Mouse (Mus musculus): Measurements from ENCODE around the gene Ilvbl. TPM values are rescaled to one million over a fixed set of nuclear protein-coding genes. Genes with fewer than 3 reads are reported as not detected.

Ilvbl gene
- polyA plus RNA-seq, 1 experiment from 2014 or later = 52.4 TPM

DNA sequence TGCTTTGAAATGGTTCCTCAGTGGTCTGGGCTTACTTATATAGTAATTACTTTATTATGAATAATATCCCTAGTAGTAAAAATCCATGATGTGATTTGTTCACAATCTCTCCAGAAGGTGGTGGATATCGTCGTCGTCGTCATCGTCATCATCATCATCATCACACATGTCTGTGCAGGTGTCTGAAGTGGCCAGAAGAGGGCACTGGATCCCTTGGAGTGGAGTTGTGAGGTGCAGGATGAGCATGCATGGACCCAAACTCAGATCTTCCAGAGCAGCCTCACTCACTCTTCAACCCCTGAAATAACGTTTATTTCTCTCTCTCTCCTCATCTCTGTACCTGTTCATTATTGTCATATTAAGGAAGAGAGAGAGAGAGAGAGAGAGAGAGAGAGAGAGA lies 58.2 kb downstream of the Ilvbl start:
- WGBS = 12% methylated on average over 6 of the region's 6 CpGs
- no peak for ATAC-seq (ENCODE audit: extremely low read depth, insufficient number of reproducible peaks, low FRiP score, low TSS enrichment)
- Histone ChIP-seq H3K4me3 (no peak overlapping the region), H3K27me3 (replicated peaks) (no peaks in the 10 kb centered on the region), H3K9me3 (no peaks in the 10 kb centered on the region), H3K4me1 (no peaks in the 10 kb centered on the region), H3K9ac (no peak overlapping the region), H3K36me3 (no peaks in the 10 kb centered on the region), H3K4me2 (no peak overlapping the region), H3K27ac (replicated peaks) (no peak overlapping the region)

Small RNAs within 50 kb of the gene (microRNA-seq; reads per million reads assigned to microRNA genes)
- not detected for gene Gm27541

Other genes with a start within 250 kb of the Ilvbl start
- 36.7 and 41.7 TPM in 2 replicates for gene Agpat3, start 221.9 kb upstream of the Ilvbl start, polyA plus RNA-seq (2015; fragmentation: Nextera tagmentation; extraction: Ambion mirVana)
- 220 and 237 TPM in 2 replicates for gene Rrp1, start 161.3 kb upstream of the Ilvbl start, polyA plus RNA-seq (2015; fragmentation: Nextera tagmentation; extraction: Ambion mirVana)
- gene Cstb, start 148.7 kb upstream of the Ilvbl start, polyA plus RNA-seq (2015; fragmentation: Nextera tagmentation; extraction: Ambion mirVana) = 98.8 and 114 TPM in 2 replicates
- 5.6 and 5.8 TPM in 2 replicates for gene Pdxk, start 109.4 kb upstream of the Ilvbl start, polyA plus RNA-seq (2015; fragmentation: Nextera tagmentation; extraction: Ambion mirVana)
- not detected in 2 replicates for gene Olfr1358, start 56.9 kb upstream of the Ilvbl start, polyA plus RNA-seq (2015; fragmentation: Nextera tagmentation; extraction: Ambion mirVana)
- gene Syde1, start 17.6 kb downstream of the Ilvbl start, polyA plus RNA-seq (2015; fragmentation: Nextera tagmentation; extraction: Ambion mirVana) = 14.4 and 14.7 TPM in 2 replicates
- not detected in 2 replicates for gene Olfr1357, start 43.7 kb downstream of the Ilvbl start, polyA plus RNA-seq (2015; fragmentation: Nextera tagmentation; extraction: Ambion mirVana)
- not detected in 2 replicates for gene Casp14, start 143.9 kb downstream of the Ilvbl start, polyA plus RNA-seq (2015; fragmentation: Nextera tagmentation; extraction: Ambion mirVana)
- not detected in 2 replicates for gene Ccdc105, start 178.7 kb downstream of the Ilvbl start, polyA plus RNA-seq (2015; fragmentation: Nextera tagmentation; extraction: Ambion mirVana)
- 0.97 and 1.2 TPM in 2 replicates for gene Slc1a6, start 206.2 kb downstream of the Ilvbl start, polyA plus RNA-seq (2015; fragmentation: Nextera tagmentation; extraction: Ambion mirVana)